Mouse (Mus musculus): ENCODE results near the gene Galnt2.

Gene Galnt2

GRCm38 (mm10) chr8:124370422-124371183 is 139.4 kb downstream of the Galnt2 start:
- DNase-seq (ENCODE audit: low spot score in 2 of 2) = no peak

GRCm38 (mm10) chr8:124371410-124372123 is 140.4 kb downstream of the Galnt2 start:
- no peak for DNase-seq (ENCODE audit: low spot score in 2 of 2)

GRCm38 (mm10) chr8:124373753-124374152 is 142.6 kb downstream of the Galnt2 start:
- no peak for DNase-seq (ENCODE audit: low spot score in 2 of 2)

- no peak for DNase-seq (ENCODE audit: low spot score in 2 of 2)
Observed at GRCm38 (mm10) chr8:124375168-124375567, 144.0 kb downstream of the Galnt2 start.

- no peak for DNase-seq (ENCODE audit: low spot score in 2 of 2)
Observed at GRCm38 (mm10) chr8:124375727-124376126, 144.5 kb downstream of the Galnt2 start.

GRCm38 (mm10) chr8:124376406-124376805 is 145.2 kb downstream of the Galnt2 start:
- no peak for DNase-seq (ENCODE audit: low spot score in 2 of 2)

GRCm38 (mm10) chr8:124379289-124379688 is 148.1 kb downstream of the Galnt2 start:
- no peak for DNase-seq (ENCODE audit: low spot score in 2 of 2)

GRCm38 (mm10) chr8:124382235-124382634 is 151.0 kb downstream of the Galnt2 start:
- DNase-seq (ENCODE audit: low spot score in 2 of 2) = no peak

- no peak for DNase-seq (ENCODE audit: low spot score in 2 of 2)
Observed at GRCm38 (mm10) chr8:124384336-124384735, 153.1 kb downstream of the Galnt2 start.

GRCm38 (mm10) chr8:124386225-124386899 is 155.2 kb downstream of the Galnt2 start:
- DNase-seq (ENCODE audit: low spot score in 2 of 2) = peak; percentile 77 to 83

GRCm38 (mm10) chr8:124389495-124389894 is 158.3 kb downstream of the Galnt2 start:
- peak; percentile 78 to 91 for DNase-seq (ENCODE audit: low spot score in 2 of 2)

GRCm38 (mm10) chr8:124391191-124391590 is 160.0 kb downstream of the Galnt2 start:
- DNase-seq (ENCODE audit: low spot score in 2 of 2) = peak in 1 of 2 experiments; percentile 60

- no peak for DNase-seq (ENCODE audit: low spot score in 2 of 2)
Observed at GRCm38 (mm10) chr8:124392271-124393012, 161.3 kb downstream of the Galnt2 start.

GRCm38 (mm10) chr8:124393013-124393412 is 161.8 kb downstream of the Galnt2 start:
- DNase-seq (ENCODE audit: low spot score in 2 of 2) = no peak

- no peak for DNase-seq (ENCODE audit: low spot score in 2 of 2)
Observed at GRCm38 (mm10) chr8:124393927-124394326, 162.7 kb downstream of the Galnt2 start.

GRCm38 (mm10) chr8:124394951-124395350 is 163.8 kb downstream of the Galnt2 start:
- no peak for DNase-seq (ENCODE audit: low spot score in 2 of 2)

Data from right cerebral cortex, postnatal 36 days (tissue).